Mouse (Mus musculus): ENCODE data around the gene Gm49368. TPM values are rescaled to one million over a fixed set of nuclear protein-coding genes. Genes with fewer than 3 reads are reported as not detected.

Gene Gm49368
- total RNA-seq, 2 experiments from 2014 or later, result not detected

GRCm38 (mm10) chr7:128063211-128063781, 813 bp downstream of the Gm49368 start:
- peak overlapping the region; percentile 48 for H3K4me3 ChIP-seq
- intact Hi-C loops (cut with DNase I), result no loop called here
- no peak for DNase-seq
- H3K27ac ChIP-seq, result no peak overlapping the region
- TF ChIP-seq CTCF (IDR thresholded peaks at IDR 0.05), result no peak

- TF ChIP-seq CTCF (IDR thresholded peaks at IDR 0.05), result no peak
- intact Hi-C loops (cut with DNase I), result no loop called here
- H3K27ac ChIP-seq, result no peak overlapping the region
These were observed 3.1 kb downstream of the Gm49368 start for GRCm38 (mm10) chr7:128065547-128065946.

GRCm38 (mm10) chr7:128067847-128068246, 5.4 kb downstream of the Gm49368 start:
- no peak overlapping the region for H3K4me3 ChIP-seq
- DNase-seq, result no peak
- intact Hi-C loops (cut with DNase I), result no loop called here
- no peak overlapping the region for H3K27ac ChIP-seq
- TF ChIP-seq CTCF (IDR thresholded peaks at IDR 0.05), result no peak

More at GRCm38 (mm10) chr7:128065547-128065946, 3.1 kb downstream of the Gm49368 start:
- no peak for DNase-seq
- H3K4me3 ChIP-seq, result no peak overlapping the region

GRCm38 (mm10) chr7:128069844-128070243, 7.4 kb downstream of the Gm49368 start:
- DNase-seq, result no peak
- no peak for TF ChIP-seq CTCF (IDR thresholded peaks at IDR 0.05)
- intact Hi-C loops (cut with DNase I), result no loop called here
- Histone ChIP-seq H3K4me3 (no peak overlapping the region), H3K27ac (no peak overlapping the region)

DNA sequence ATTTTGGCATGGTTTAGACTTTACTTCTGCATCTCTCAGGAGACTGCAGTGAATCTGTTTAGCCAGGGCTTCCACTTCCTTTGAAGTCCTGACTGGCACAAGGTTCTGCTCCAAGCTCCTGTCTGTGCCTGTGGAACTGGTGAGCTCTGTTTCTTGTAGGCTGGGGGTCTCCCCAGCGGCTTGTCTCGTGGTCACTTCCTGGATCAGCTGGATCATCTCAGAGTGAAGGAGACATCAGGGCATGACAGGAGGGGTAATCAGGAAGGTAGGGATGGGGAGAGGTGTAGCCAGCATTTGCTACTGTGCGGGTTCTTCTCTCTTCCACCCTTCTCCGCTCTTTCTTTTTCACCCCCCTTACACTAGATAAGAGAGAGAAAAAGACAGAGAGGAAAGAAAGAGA, 9.3 kb downstream of the Gm49368 start:
- intact Hi-C loops (cut with DNase I), result no loop called here

GRCm38 (mm10) chr7:128080012-128080411, 17.5 kb downstream of the Gm49368 start:
- H3K27ac ChIP-seq, result no peak overlapping the region
- no peak overlapping the region for H3K4me3 ChIP-seq
- DNase-seq, result no peak
- intact Hi-C loops (cut with DNase I), result no loop called here
- no peak for TF ChIP-seq CTCF (IDR thresholded peaks at IDR 0.05)

More for the DNA sequence above, 9.3 kb downstream of the Gm49368 start:
- no peak for TF ChIP-seq CTCF (IDR thresholded peaks at IDR 0.05)
- H3K27ac ChIP-seq, result no peak overlapping the region
- H3K4me3 ChIP-seq, result no peak overlapping the region
- DNase-seq, result no peak

DNA sequence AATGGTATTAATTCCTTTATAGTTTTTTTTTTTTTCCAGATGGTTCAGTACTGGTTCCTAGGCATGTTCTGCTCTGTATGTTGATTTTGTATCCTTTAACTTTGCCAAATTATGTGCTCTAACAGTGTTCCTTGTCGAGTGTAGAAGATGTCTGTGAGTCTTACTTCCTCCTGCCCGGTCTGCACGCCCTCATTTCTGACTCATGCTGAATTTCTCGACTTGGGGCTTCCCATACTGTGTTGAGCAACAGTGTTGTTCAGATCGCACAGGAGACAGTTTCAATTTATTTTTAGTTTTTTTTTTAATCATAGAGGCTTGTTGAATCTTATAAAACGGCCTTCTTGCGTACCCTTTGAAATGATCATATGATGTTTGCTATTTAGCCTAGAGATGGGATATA, 26.7 kb downstream of the Gm49368 start:
- DNase-seq, result no peak
- no peak for TF ChIP-seq CTCF (IDR thresholded peaks at IDR 0.05)
- Histone ChIP-seq H3K4me3 (no peak overlapping the region), H3K27ac (no peak overlapping the region)
- intact Hi-C loops (cut with DNase I), result no loop called here

DNA sequence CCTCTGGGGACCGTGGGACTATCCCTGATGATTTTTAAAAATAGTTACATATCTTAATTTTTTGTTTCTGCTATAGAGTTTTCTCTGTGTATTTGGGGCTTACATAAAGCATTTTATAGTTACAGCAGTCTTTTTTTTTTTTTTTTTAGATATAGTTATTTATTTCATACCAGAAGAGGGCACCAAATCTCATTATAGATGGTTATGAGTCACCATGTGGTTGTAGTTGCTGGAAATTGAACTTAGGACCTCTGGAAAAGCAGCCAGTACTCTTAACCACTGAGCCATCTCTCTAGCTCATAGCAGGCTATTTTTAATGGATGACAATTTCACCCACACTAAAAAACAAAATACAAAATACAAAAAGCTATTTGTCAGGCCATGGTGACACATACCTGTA, 35.7 kb downstream of the Gm49368 start:
- TF ChIP-seq CTCF (IDR thresholded peaks at IDR 0.05), result peak; percentile 17; the same call in 1 of the 2 replicates
- no peak overlapping the region for H3K4me3 ChIP-seq
- intact Hi-C loops (cut with DNase I), result loop anchor here (2.0 kb wide), 1 partner anchor 111 kb away; no protein-coding TSS in a partner anchor

GRCm38 (mm10) chr7:128100742-128101357, 38.4 kb downstream of the Gm49368 start:
- Histone ChIP-seq H3K27ac (no peak overlapping the region), H3K4me3 (no peak overlapping the region)
- DNase-seq, result no peak
- intact Hi-C loops (cut with DNase I), result no loop called here
- peak; percentile 11; the same call in 1 of the 2 replicates for TF ChIP-seq CTCF (IDR thresholded peaks at IDR 0.05)

More for the DNA sequence above, 35.7 kb downstream of the Gm49368 start:
- DNase-seq, result no peak
- H3K27ac ChIP-seq, result no peak overlapping the region

DNA sequence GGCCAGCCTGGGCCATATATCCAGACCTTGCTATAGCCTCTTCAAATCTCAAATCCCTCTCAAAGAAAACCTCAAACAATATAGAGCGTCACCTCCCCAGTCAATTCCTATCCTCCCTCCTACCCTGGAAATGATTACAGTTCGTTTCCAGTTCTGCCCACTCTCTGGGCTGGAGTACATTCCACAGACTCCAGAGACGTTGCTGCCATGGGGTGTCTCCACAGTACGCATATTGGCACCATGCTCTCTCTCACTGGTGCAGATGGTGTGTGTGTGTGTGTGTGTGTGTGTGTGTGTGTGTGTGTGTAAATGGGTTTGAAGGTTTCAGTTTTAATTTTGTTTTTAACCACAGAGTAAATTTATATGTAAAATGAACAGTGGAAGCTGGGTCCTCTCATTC, 42.8 kb downstream of the Gm49368 start:
- intact Hi-C loops (cut with DNase I), result no loop called here
- no peak overlapping the region for H3K27ac ChIP-seq
- no peak for DNase-seq
- TF ChIP-seq CTCF (IDR thresholded peaks at IDR 0.05), result no peak
- no peak overlapping the region for H3K4me3 ChIP-seq

DNA sequence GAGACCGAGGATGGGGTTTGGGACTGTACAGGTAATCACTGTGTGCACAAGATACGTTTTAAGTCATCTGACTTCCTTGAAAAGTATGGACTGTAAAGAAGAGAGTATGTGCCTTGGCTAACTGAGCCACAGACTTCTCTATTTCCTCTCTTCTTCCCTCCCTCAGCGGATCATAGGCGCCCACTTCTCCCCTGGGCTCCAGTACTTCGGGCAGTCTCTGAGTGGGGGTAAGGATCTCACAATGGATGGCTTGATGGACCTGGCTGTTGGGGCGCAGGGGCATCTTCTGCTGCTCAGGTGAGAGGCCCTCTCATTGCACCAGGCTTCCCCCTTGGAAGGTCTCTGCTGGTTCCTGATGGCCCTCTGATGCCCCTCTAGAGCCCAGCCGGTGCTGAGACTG, 45.0 kb downstream of the Gm49368 start:
- no peak overlapping the region for H3K4me3 ChIP-seq
- no peak overlapping the region for H3K27ac ChIP-seq
- no peak for DNase-seq
- intact Hi-C loops (cut with DNase I), result no loop called here
- TF ChIP-seq CTCF (IDR thresholded peaks at IDR 0.05), result no peak

GRCm38 (mm10) chr7:128110314-128110713, 47.8 kb downstream of the Gm49368 start:
- TF ChIP-seq CTCF (IDR thresholded peaks at IDR 0.05), result no peak
- H3K4me3 ChIP-seq, result no peak overlapping the region

DNA sequence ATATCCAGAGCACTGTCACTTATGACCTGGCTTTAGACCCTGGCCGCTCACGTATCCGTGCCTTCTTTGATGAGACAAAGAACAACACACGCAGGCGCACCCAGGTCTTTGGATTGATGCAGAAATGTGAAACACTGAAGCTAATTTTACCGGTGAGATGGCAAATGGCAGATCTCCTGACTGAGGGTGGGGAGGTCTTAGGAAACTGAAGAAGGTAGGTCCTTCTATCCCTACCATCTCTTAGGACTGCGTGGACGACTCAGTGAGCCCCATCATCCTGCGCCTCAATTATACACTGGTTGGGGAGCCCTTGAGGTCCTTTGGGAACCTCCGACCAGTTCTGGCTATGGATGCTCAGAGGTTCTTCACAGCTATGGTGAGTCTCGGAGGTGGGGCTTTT, 49.6 kb downstream of the Gm49368 start:
- DNase-seq, result no peak
- H3K27ac ChIP-seq, result no peak overlapping the region
- intact Hi-C loops (cut with DNase I), result no loop called here
- H3K4me3 ChIP-seq, result no peak overlapping the region
- TF ChIP-seq CTCF (IDR thresholded peaks at IDR 0.05), result no peak

More at GRCm38 (mm10) chr7:128110314-128110713, 47.8 kb downstream of the Gm49368 start:
- DNase-seq, result no peak
- H3K27ac ChIP-seq, result no peak overlapping the region
- intact Hi-C loops (cut with DNase I), result no loop called here

All from gastrocnemius, adult 2 months (tissue).